ENCODE assay signal across 15 mouse cellular contexts in genomic region chr16:33859380-33859779, GRCm38 (mm10). TPM values are rescaled to one million over a fixed set of nuclear protein-coding genes. Genes with fewer than 3 reads are reported as not detected.
DNase-seq lines count a peak whose midpoint lies in the region; ATAC-seq and TF ChIP-seq lines count a peak whose summit lies in the region.
"Had no signal": no experiment of that assay in that cellular context is flagged by ENCODE, and none has a peak within 500 bp of the region (broad histone marks: within the 10 kb centered on the region; RNA-seq: fewer than 3 reads in every experiment).

No protein-coding gene starts in this region.

- intact Hi-C loops in heart, postnatal 25 days (cut with DNase I) = loop anchor here (1.0 kb wide), 1 partner anchor 23 kb away; no protein-coding TSS in a partner anchor

- peak overlapping the region; percentile 15; the same call in 1 of the 2 replicates for H3K4me2 ChIP-seq in forebrain, postnatal 0 days (ENCODE audit: low read depth)
- H3K4me2 ChIP-seq in forebrain, embryonic 14.5 days (ENCODE audit: low read length) = no peak overlapping the region
- peak overlapping the region; percentile 49; the same call in 1 of the 2 replicates for H3K4me2 ChIP-seq in heart, embryonic 14.5 days (ENCODE audit: low read length)
- peak overlapping the region; percentile 2; the same call in 1 of the 2 replicates for H3K4me2 ChIP-seq in hindbrain, postnatal 0 days (ENCODE audit: low read depth, low read length)
- no peak overlapping the region for H3K4me2 ChIP-seq in hindbrain, embryonic 11.5 days (replicated peaks; ENCODE audit: low read depth, low read length)
- H3K4me2 ChIP-seq in neural tube, embryonic 14.5 days (ENCODE audit: low read depth, low read length) = 0 out of 2 replicates have a peak overlapping the region, but pooled peaks have one; percentile 14
- H3K4me2 ChIP-seq: liver, embryonic 15.5 days; lung, embryonic 15.5 days had no signal

- H3K4me3 ChIP-seq in forebrain, postnatal 0 days (ENCODE audit: low read depth, low read length) = no peak overlapping the region
- no peak overlapping the region for H3K4me3 ChIP-seq in forebrain, embryonic 14.5 days (ENCODE audit: low read depth, low read length)
- no peak overlapping the region for H3K4me3 ChIP-seq in heart, embryonic 14.5 days (ENCODE audit: control insufficient read depth in 1 of 2, insufficient read depth in 1 of 2, low read depth in 1 of 2, low read length in 2 of 2)
- no peak overlapping the region for H3K4me3 ChIP-seq in hindbrain, postnatal 0 days (ENCODE audit: low read length)
- no peak overlapping the region for H3K4me3 ChIP-seq in hindbrain, embryonic 11.5 days (ENCODE audit: low read depth, low read length)
- no peak overlapping the region for H3K4me3 ChIP-seq in neural tube, embryonic 14.5 days (ENCODE audit: low read depth, low read length)
- H3K4me3 ChIP-seq: intestine, embryonic 15.5 days; limb, embryonic 10.5 days; liver, embryonic 15.5 days; lung, embryonic 15.5 days had no signal

- H3K9me3 ChIP-seq in forebrain, postnatal 0 days (ENCODE audit: low read length) = no peaks in the 10 kb centered on the region
- H3K9me3 ChIP-seq in forebrain, embryonic 14.5 days (replicated peaks; ENCODE audit: control insufficient read depth, low read length) = no peaks in the 10 kb centered on the region
- H3K9me3 ChIP-seq in heart, embryonic 14.5 days (ENCODE audit: control insufficient read depth, low read length) = no peaks in the 10 kb centered on the region
- no peaks in the 10 kb centered on the region for H3K9me3 ChIP-seq in hindbrain, postnatal 0 days (ENCODE audit: low read length)
- no peaks in the 10 kb centered on the region for H3K9me3 ChIP-seq in hindbrain, embryonic 11.5 days (ENCODE audit: control insufficient read depth, low read length)
- H3K9me3 ChIP-seq in neural tube, embryonic 14.5 days (ENCODE audit: control insufficient read depth, low read length) = no peaks in the 10 kb centered on the region
- H3K9me3 ChIP-seq: hindbrain, embryonic 12.5 days; intestine, embryonic 15.5 days; limb, embryonic 10.5 days; liver, embryonic 15.5 days; lung, embryonic 15.5 days; megakaryocyte, embryonic 14.5 days had no signal

- no peaks in the 10 kb centered on the region for H3K27me3 ChIP-seq in forebrain, postnatal 0 days (ENCODE audit: insufficient read depth, low read length)
- no peaks in the 10 kb centered on the region for H3K27me3 ChIP-seq in forebrain, embryonic 14.5 days (replicated peaks; ENCODE audit: control insufficient read depth, insufficient read depth, low read length)
- no peaks in the 10 kb centered on the region for H3K27me3 ChIP-seq in heart, embryonic 14.5 days (ENCODE audit: control insufficient read depth, insufficient read depth, low read length)
- H3K27me3 ChIP-seq in hindbrain, postnatal 0 days (ENCODE audit: insufficient read depth, low read length) = no peaks in the 10 kb centered on the region
- H3K27me3 ChIP-seq in hindbrain, embryonic 11.5 days (ENCODE audit: control insufficient read depth, insufficient read depth, low read length) = no peaks in the 10 kb centered on the region
- H3K27me3 ChIP-seq in neural tube, embryonic 14.5 days (ENCODE audit: control insufficient read depth, insufficient read depth, low read length) = no peaks in the 10 kb centered on the region
- H3K27me3 ChIP-seq: hindbrain, embryonic 12.5 days; intestine, embryonic 15.5 days; liver, embryonic 15.5 days; lung, embryonic 15.5 days had no signal

- H3K4me1 ChIP-seq in forebrain, postnatal 0 days (ENCODE audit: insufficient read depth) = peaks cover 3% of the 10 kb centered on the region; the same call in 1 of the 2 replicates
- H3K4me1 ChIP-seq in forebrain, embryonic 14.5 days (ENCODE audit: control insufficient read depth, insufficient read depth, low read length) = no peaks in the 10 kb centered on the region
- H3K4me1 ChIP-seq in heart, embryonic 14.5 days (ENCODE audit: control insufficient read depth in 2 of 2, insufficient read depth in 2 of 2, low read length in 2 of 2) = peaks cover 6 to 21% of the 10 kb centered on the region in 2 experiments
- H3K4me1 ChIP-seq in hindbrain, postnatal 0 days (ENCODE audit: insufficient read depth, low read length) = no peaks in the 10 kb centered on the region
- no peaks in the 10 kb centered on the region for H3K4me1 ChIP-seq in hindbrain, embryonic 11.5 days (replicated peaks; ENCODE audit: control insufficient read depth, insufficient read depth, low read length)
- H3K4me1 ChIP-seq in neural tube, embryonic 14.5 days (ENCODE audit: control insufficient read depth, insufficient read depth, low read length) = peaks cover 11% of the 10 kb centered on the region; the same call in 1 of the 2 replicates
- H3K4me1 ChIP-seq: hindbrain, embryonic 12.5 days; intestine, embryonic 15.5 days had no signal

- H3K27ac ChIP-seq in forebrain, postnatal 0 days (ENCODE audit: low read depth, low read length) = no peak overlapping the region
- no peak overlapping the region for H3K27ac ChIP-seq in forebrain, embryonic 14.5 days (ENCODE audit: low read depth, low read length)
- no peak overlapping the region for H3K27ac ChIP-seq in heart, embryonic 14.5 days (replicated peaks in 1 of 2; ENCODE audit: control insufficient read depth in 1 of 2, insufficient read depth in 1 of 2, low read depth in 2 of 2, low read length in 2 of 2)
- H3K27ac ChIP-seq in hindbrain, postnatal 0 days = no peak overlapping the region
- no peak overlapping the region for H3K27ac ChIP-seq in hindbrain, embryonic 11.5 days (ENCODE audit: low read depth, low read length)
- no peak overlapping the region for H3K27ac ChIP-seq in neural tube, embryonic 14.5 days (ENCODE audit: low read depth, low read length)
- H3K27ac ChIP-seq: hindbrain, embryonic 12.5 days; intestine, embryonic 15.5 days; liver, embryonic 15.5 days; lung, embryonic 15.5 days; stomach, postnatal 0 days had no signal

- no peak for ATAC-seq in forebrain, postnatal 0 days
- no peak for ATAC-seq in forebrain, embryonic 14.5 days
- ATAC-seq in heart, embryonic 14.5 days (ENCODE audit: insufficient number of reproducible peaks, insufficient read depth, low FRiP score, low read depth) = no peak
- ATAC-seq in hindbrain, postnatal 0 days = 0 out of 2 replicates have a peak, but pooled peaks have one; percentile 24
- ATAC-seq in hindbrain, embryonic 11.5 days (ENCODE audit: low FRiP score) = no peak
- no peak for ATAC-seq in neural tube, embryonic 14.5 days (ENCODE audit: low read depth)
- ATAC-seq: intestine, embryonic 15.5 days had no signal

- no peak overlapping the region for H3K9ac ChIP-seq in forebrain, postnatal 0 days
- H3K9ac ChIP-seq in forebrain, embryonic 14.5 days (ENCODE audit: low read length) = no peak overlapping the region
- H3K9ac ChIP-seq in heart, embryonic 14.5 days (ENCODE audit: low read length) = no peak overlapping the region
- H3K9ac ChIP-seq in hindbrain, postnatal 0 days (replicated peaks; ENCODE audit: low read length) = no peak overlapping the region
- H3K9ac ChIP-seq in hindbrain, embryonic 11.5 days (ENCODE audit: low read depth, low read length) = no peak overlapping the region
- H3K9ac ChIP-seq in neural tube, embryonic 14.5 days (replicated peaks; ENCODE audit: low read depth, low read length) = no peak overlapping the region
- H3K9ac ChIP-seq: hindbrain, embryonic 12.5 days; intestine, embryonic 15.5 days; liver, embryonic 15.5 days; lung, embryonic 15.5 days had no signal

- H3K36me3 ChIP-seq in forebrain, postnatal 0 days (ENCODE audit: insufficient read depth) = no peaks in the 10 kb centered on the region
- no peaks in the 10 kb centered on the region for H3K36me3 ChIP-seq in forebrain, embryonic 14.5 days (ENCODE audit: control insufficient read depth, insufficient read depth, low read length)
- no peaks in the 10 kb centered on the region for H3K36me3 ChIP-seq in heart, embryonic 14.5 days (ENCODE audit: control insufficient read depth, insufficient read depth, low read length)
- no peaks in the 10 kb centered on the region for H3K36me3 ChIP-seq in hindbrain, postnatal 0 days (ENCODE audit: insufficient read depth, low read length)
- no peaks in the 10 kb centered on the region for H3K36me3 ChIP-seq in hindbrain, embryonic 11.5 days (ENCODE audit: control insufficient read depth, insufficient read depth, low read length)
- no peaks in the 10 kb centered on the region for H3K36me3 ChIP-seq in neural tube, embryonic 14.5 days (ENCODE audit: control insufficient read depth, insufficient read depth, low read length)
- H3K36me3 ChIP-seq: hindbrain, embryonic 12.5 days; intestine, embryonic 15.5 days; limb, embryonic 10.5 days; liver, embryonic 15.5 days; lung, embryonic 15.5 days had no signal

- 49% methylated on average over 5 of the region's 5 CpGs for WGBS in forebrain, postnatal 0 days
- 64% methylated on average over 5 of the region's 5 CpGs for WGBS in forebrain, embryonic 14.5 days
- WGBS in heart, embryonic 14.5 days = 35% methylated on average over 5 of the region's 5 CpGs
- 49% methylated on average over 5 of the region's 5 CpGs for WGBS in hindbrain, postnatal 0 days
- WGBS in hindbrain, embryonic 11.5 days = 70% methylated on average over 5 of the region's 5 CpGs
- 59% methylated on average over 5 of the region's 5 CpGs for WGBS in neural tube, embryonic 14.5 days

- no peak for DNase-seq in forebrain, postnatal 0 days
- DNase-seq in forebrain, embryonic 14.5 days (ENCODE audit: low spot score) = no peak
- DNase-seq in heart, postnatal 25 days (ENCODE audit: low spot score) = no peak
- DNase-seq in hindbrain, postnatal 0 days (ENCODE audit: low spot score) = no peak
- no peak for DNase-seq in hindbrain, embryonic 11.5 days (ENCODE audit: low spot score)
- DNase-seq: thymus, adult 2 months had no signal

- TF ChIP-seq CTCF in forebrain, postnatal 0 days (IDR thresholded peaks at IDR 0.05; ENCODE audit: low read depth) = no peak
- TF ChIP-seq CTCF in hindbrain, postnatal 0 days (IDR thresholded peaks at IDR 0.05; ENCODE audit: low read depth) = no peak

RNA-seq across cellular contexts. Expression of gene Itgb5, which starts 29.9 kb away (rescaled TPM):
- 30.4 and 49.3 TPM in 2 replicates for total RNA-seq in forebrain, postnatal 0 days (2014; rRNA removed)
- polyA plus RNA-seq in forebrain, postnatal 0 days (2015; fragmentation: Nextera tagmentation; extraction: Ambion mirVana) = 14.9 and 19.7 TPM in 2 replicates
- polyA plus RNA-seq in forebrain, embryonic 14.5 days (2014; fragmentation: Nextera tagmentation; extraction: Ambion mirVana) = 4.7 and 7.0 TPM in 2 replicates
- 87.8 and 96.2 TPM in 2 replicates for polyA plus RNA-seq in heart, embryonic 14.5 days (2014; fragmentation: Nextera tagmentation; extraction: Ambion mirVana)
- 10 to 100 TPM; 73.9 to 80.2 TPM for total RNA-seq in heart, postnatal 25 days (2021)
- 46.7 and 52.8 TPM in 2 replicates for total RNA-seq in hindbrain, postnatal 0 days (2014; rRNA removed)
- polyA plus RNA-seq in hindbrain, postnatal 0 days (2015; fragmentation: Nextera tagmentation; extraction: Ambion mirVana) = 18.4 and 20.0 TPM in 2 replicates
- 21.7 and 25.5 TPM in 2 replicates for polyA plus RNA-seq in hindbrain, embryonic 11.5 days (2014; fragmentation: Nextera tagmentation; extraction: Ambion mirVana)
- 13.8 and 22.0 TPM in 2 replicates for polyA plus RNA-seq in neural tube, embryonic 14.5 days (2014; fragmentation: Nextera tagmentation; extraction: Ambion mirVana)

Comparison
In these comparisons a context has a peak if more than half of its experiments do, and no peak if none do; other contexts are left out.
1. H3K4me2 ChIP-seq: peak in forebrain, postnatal 0 days (single experiment), heart, embryonic 14.5 days (single experiment), hindbrain, postnatal 0 days (single experiment) and neural tube, embryonic 14.5 days (single experiment); none in forebrain, embryonic 14.5 days (single experiment) and hindbrain, embryonic 11.5 days (single experiment).